Mouse (Mus musculus) midbrain, embryonic 15.5 days (tissue): ENCODE measurements around the gene Slc18b1. TPM values are rescaled to one million over a fixed set of nuclear protein-coding genes. Genes with fewer than 3 reads are reported as not detected.
"Not testable (repeated sequence)": the region's sequence is repeated elsewhere in the genome, so short reads cannot be mapped to it uniquely, and the experiment has no call there.

Source experiments
- ATAC-seq: fragments of 200-750 bp; cut with Nextera tagmentation; replicated peaks from 2 replicates; pipeline ENCODE4 v1.8.0; 2017; ENCODE audit warnings: moderate TSS enrichment
- H3K27ac ChIP-seq: fragments of 300-500 bp; sonication (generic); 2 replicates; pipeline ENCODE4 v1.5.1; 2015; ENCODE audit warnings: mild to moderate bottlenecking, inconsistent platforms
- H3K27me3 ChIP-seq: fragments of 300-500 bp; sonication (generic); replicated peaks from 2 replicates; pipeline ENCODE4 v1.6.1; 2015; ENCODE audit warnings: inconsistent platforms
- H3K36me3 ChIP-seq: fragments of 300-500 bp; sonication (generic); replicated peaks from 2 replicates; pipeline ENCODE4 v1.6.1; 2015; ENCODE audit warnings: inconsistent platforms
- H3K4me1 ChIP-seq: fragments of 300-500 bp; sonication (generic); 2 replicates; pipeline ENCODE4 v1.6.1; 2015; ENCODE audit warnings: inconsistent platforms
- H3K4me2 ChIP-seq: fragments of 300-500 bp; sonication (generic); 2 replicates; pipeline ENCODE4 v1.6.1; 2015; ENCODE audit warnings: inconsistent platforms, mild to moderate bottlenecking, moderate library complexity
- H3K4me3 ChIP-seq: fragments of 300-500 bp; sonication (generic); 2 replicates; pipeline ENCODE4 v1.5.1; 2015; ENCODE audit warnings: mild to moderate bottlenecking, inconsistent platforms
- H3K9ac ChIP-seq: fragments of 300-500 bp; sonication (generic); 2 replicates; pipeline ENCODE4 v1.6.1; 2015; ENCODE audit warnings: mild to moderate bottlenecking, inconsistent platforms
- H3K9me3 ChIP-seq: fragments of 300-500 bp; sonication (generic); 2 replicates; pipeline ENCODE4 v1.6.1; 2016; ENCODE audit warnings: inconsistent platforms
- WGBS: fragments of 180-500 bp; shearing (Covaris S2); methylation state at CpG from one replicate; pipeline ENCODE4 v1.1.7; 2015; ENCODE audit warnings: mixed read lengths; 5-methylcytosine and 5-hydroxymethylcytosine counted together
- polyA plus RNA-seq: library from polyadenylated mRNA; unstranded; fragments of >200 nt; fragmentation: Nextera tagmentation; extraction: Ambion mirVana; gene quantifications from 2 replicates; pipeline ENCODE4 v1.2.1, GENCODE M21; 2015

Slc18b1 gene
- 15.4 and 16.6 TPM in 2 replicates for polyA plus RNA-seq

DNA sequence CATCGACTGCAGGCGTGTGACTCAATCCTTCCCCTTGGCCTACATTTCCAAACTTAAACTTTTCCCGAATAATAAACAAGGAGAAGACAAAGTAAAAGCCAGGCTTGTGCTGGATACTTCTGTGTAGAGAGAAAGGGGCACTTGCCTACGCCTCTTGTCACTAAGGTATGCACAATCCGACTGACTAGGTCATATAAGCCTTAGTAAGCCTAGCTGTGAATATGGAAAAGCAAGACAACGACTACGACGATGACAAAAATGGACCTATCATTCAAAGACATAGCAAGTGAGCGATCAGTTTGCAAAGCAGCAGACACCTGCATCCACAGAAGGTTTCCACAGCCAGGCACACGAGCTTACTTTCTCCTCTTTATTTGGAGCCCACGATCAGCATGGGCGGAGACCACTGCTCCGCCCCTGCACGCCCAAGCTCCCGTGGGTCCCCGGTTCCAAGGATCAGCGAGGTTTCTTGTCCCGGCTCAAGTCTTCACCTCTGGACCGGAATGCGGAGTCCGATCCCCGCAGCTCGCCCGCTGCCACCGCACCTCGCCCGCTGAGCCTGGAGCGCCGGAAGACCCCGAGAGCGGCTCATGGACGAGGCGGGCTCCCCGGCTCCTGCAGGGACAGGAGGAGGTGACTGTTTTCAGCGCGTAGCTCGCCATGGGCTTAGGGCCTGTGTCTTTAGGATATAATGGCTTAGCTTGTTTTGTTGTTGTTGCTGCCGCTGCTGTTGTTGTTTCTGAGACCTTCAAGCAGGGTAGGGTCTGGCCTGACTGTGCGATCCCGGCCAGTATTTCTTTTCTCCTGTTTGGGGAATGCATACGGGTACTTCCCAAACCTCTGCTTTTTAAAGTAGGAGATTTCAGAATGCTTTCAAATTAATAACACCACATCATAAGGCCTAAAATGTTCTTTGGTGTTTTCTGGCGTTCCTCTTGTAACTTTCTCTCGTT, at the start of gene Slc18b1:
Slc18b1 (plus strand) TSS at position 436 of the 953 bp plus-strand sequence.
- 2% methylated on average over 43 of the region's 43 CpGs for WGBS
- ATAC-seq: peak; percentile 90

DNA sequence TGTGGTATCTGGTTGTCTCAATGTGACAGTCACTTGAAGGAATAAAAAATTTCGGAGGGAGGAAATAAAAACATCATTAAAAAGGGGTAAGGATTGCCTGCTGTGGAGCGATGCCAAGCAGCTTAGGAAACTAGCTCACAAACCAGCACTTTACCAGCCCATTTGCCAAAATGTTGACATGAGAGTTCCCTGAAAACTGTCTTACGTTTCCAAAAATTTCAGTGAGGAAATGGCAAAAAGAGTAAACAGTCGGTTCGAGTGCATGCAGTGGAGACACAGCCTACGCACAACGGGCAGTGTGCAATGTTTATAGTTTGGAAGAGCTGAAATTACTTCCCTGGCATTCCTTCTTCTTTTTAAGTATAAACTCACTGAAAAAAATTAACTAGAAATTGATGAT, 42.6 kb upstream of the Slc18b1 start:
- H3K4me1 ChIP-seq: no peaks in the 10 kb centered on the region
- H3K27me3 ChIP-seq: no peaks in the 10 kb centered on the region
- no peaks in the 10 kb centered on the region for H3K9me3 ChIP-seq
- H3K4me2 ChIP-seq: no peak overlapping the region
- H3K27ac ChIP-seq: no peak overlapping the region
- no peak overlapping the region for H3K9ac ChIP-seq
- no peak for ATAC-seq
- H3K4me3 ChIP-seq: no peak overlapping the region
- H3K36me3 ChIP-seq: no peaks in the 10 kb centered on the region
- WGBS: 85% methylated on average over 7 of the region's 7 CpGs

More for the DNA sequence above, at the start of gene Slc18b1:
- Histone ChIP-seq H3K27ac (peak within 1 kb of the TSS; percentile 74), H3K4me1 (peaks cover 12% of the 10 kb centered on the region), H3K27me3 (no peaks in the 10 kb centered on the region), H3K9ac (peak within 1 kb of the TSS; percentile 63), H3K4me2 (peak within 1 kb of the TSS; percentile 62), H3K36me3 (0 out of 2 replicates have a peak, but pooled peaks cover 3% of the 10 kb centered on the region), H3K4me3 (peak within 1 kb of the TSS; percentile 67), H3K9me3 (no peaks in the 10 kb centered on the region)

- 32% methylated on average over 5 of the region's 5 CpGs for whole genome bisulfite sequencing
- H3K9me3 ChIP-seq: no peaks in the 10 kb centered on the region
- peak; percentile 73 for ATAC-seq
- H3K4me2 ChIP-seq: no peak overlapping the region
- H3K36me3 ChIP-seq: peaks cover 12% of the 10 kb centered on the region; the same call in 1 of the 2 replicates
- no peaks in the 10 kb centered on the region for H3K4me1 ChIP-seq
- no peak overlapping the region for H3K9ac ChIP-seq
- H3K27ac ChIP-seq: no peak overlapping the region
- no peak overlapping the region for H3K4me3 ChIP-seq
- H3K27me3 ChIP-seq: no peaks in the 10 kb centered on the region
Observed at GRCm38 (mm10) chr10:23777288-23777945, 19.4 kb upstream of the Slc18b1 start.

DNA sequence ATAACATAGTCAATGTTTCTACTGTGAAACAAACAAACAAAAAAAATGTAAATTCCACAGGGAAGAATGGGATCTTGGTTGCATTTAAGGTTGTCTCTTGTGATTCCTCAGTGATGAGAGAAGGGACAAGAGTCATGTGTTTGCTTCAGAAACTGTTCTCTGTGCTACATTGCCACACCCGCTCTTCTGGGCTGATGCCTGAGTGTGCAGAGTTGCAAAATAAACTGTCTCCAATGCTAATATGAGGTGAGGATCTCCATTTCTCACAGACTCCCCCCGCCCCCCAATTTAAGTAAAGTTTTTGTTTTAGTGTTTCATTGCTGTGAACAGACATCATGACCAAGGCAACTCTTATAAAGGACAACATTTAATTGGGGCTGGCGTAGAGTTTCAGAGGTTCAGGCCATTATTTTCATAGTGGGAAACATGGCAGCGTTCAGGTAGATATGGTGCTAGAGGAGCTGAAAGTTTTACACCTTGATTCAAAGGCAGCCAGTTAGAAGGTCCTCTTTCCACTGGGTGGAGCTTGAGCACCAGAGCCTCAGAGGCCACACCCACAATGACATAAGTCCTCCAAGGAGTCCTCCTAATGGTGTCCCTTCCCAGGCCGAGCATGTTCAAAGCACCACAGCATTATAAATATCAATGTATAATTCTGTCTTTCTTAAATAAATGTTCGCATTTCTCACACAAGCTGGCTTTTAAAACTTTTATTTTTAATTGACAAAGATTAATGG, 16.1 kb upstream of the Slc18b1 start:
- no peak overlapping the region for H3K4me2 ChIP-seq
- WGBS: 87% methylated on average over 6 of the region's 6 CpGs
- H3K9me3 ChIP-seq: no peaks in the 10 kb centered on the region
- no peak overlapping the region for H3K4me3 ChIP-seq
- no peak for ATAC-seq
- H3K4me1 ChIP-seq: peaks cover 14% of the 10 kb centered on the region
- H3K27me3 ChIP-seq: no peaks in the 10 kb centered on the region
- no peak overlapping the region for H3K9ac ChIP-seq
- H3K36me3 ChIP-seq: peaks cover 38% of the 10 kb centered on the region; the same call in 1 of the 2 replicates
- H3K27ac ChIP-seq: no peak overlapping the region

DNA sequence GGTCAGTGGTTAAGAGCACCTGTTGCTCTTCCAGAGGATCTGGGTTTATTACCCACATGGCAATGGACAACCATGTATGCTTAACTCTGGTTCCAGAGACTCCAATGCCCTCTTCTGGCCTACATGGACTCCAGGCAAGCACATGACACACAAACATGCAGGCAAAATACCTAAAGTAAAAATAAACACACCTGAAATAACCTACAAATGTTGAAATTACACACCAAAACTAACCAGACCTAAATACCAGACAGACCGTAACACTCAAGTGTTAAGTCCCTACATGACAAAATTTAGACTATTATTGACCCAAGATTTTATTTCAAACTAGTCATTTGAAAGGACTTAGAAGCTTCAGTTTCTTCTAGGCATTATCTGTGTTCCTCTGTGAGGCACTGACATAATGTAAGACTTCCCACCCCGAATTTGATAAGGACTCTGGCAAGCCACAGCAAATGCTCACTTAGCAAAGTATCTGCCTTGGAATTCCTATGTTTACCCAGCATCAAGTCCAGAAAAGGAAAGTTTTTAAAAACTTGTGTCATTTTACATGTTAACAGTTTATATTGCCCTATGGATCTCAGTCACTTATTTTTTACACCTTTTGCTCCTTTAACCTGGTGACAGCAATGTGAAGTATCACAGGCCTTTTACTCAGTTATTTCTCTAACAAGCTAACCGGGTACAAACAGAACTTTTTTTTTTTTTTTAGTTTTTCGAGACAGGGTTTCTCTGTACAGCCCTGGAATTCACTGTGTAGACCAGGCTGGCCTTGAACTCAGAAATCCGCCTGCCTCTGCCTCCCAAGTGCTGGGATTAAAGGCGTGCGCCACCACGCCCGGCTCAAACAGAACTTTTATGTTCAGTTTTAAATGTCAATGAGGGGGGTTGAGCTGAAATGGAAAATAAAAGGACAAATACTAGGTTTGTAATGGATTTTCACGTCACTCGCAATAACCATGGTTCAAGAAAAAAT, 14.7 kb upstream of the Slc18b1 start:
- Histone ChIP-seq H3K9me3 (no peaks in the 10 kb centered on the region), H3K9ac (no peak overlapping the region), H3K36me3 (peaks cover 38% of the 10 kb centered on the region; the same call in 1 of the 2 replicates), H3K4me2 (no peak overlapping the region), H3K4me1 (peaks cover 21% of the 10 kb centered on the region), H3K4me3 (no peak overlapping the region), H3K27ac (no peak overlapping the region), H3K27me3 (no peaks in the 10 kb centered on the region)
- no peak for ATAC-seq
- 87% methylated on average over 11 of the region's 11 CpGs for WGBS

GRCm38 (mm10) chr10:23782855-23783492, 13.8 kb upstream of the Slc18b1 start:
- Histone ChIP-seq H3K27ac (peak overlapping the region; percentile 7; the same call in 1 of the 2 replicates), H3K4me2 (no peak overlapping the region), H3K36me3 (peaks cover 38% of the 10 kb centered on the region; the same call in 1 of the 2 replicates), H3K9ac (no peak overlapping the region), H3K9me3 (no peaks in the 10 kb centered on the region), H3K4me1 (peaks cover 23% of the 10 kb centered on the region), H3K27me3 (no peaks in the 10 kb centered on the region), H3K4me3 (no peak overlapping the region)
- no peak for ATAC-seq
- 27% methylated on average over 2 of the region's 2 CpGs for WGBS

DNA sequence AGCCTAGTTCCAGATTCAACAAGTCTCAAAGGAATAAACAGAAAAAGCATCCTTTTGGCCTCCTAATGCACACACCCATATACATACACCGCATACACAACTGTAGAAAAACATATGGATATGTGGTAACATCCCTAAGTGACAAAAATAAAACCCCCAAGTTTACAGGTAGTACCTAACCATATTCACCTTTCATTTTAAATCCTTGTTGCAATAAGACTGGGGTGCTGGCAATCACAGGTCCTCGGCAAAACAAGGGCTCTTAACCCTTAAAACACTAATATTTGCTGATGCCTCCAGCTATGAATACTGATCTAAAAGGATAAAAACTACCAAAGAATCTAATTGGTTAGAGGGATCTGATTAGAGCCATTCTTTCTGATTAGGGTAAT, 13.3 kb upstream of the Slc18b1 start:
- ATAC-seq: no peak
- H3K27ac ChIP-seq: no peak overlapping the region
- no peak overlapping the region for H3K4me2 ChIP-seq
- H3K9me3 ChIP-seq: no peaks in the 10 kb centered on the region
- H3K9ac ChIP-seq: no peak overlapping the region
- H3K4me3 ChIP-seq: no peak overlapping the region
- WGBS: 26% methylated on average over 2 of the region's 2 CpGs
- H3K27me3 ChIP-seq: no peaks in the 10 kb centered on the region
- H3K36me3 ChIP-seq: peaks cover 38% of the 10 kb centered on the region; the same call in 1 of the 2 replicates
- H3K4me1 ChIP-seq: peaks cover 28% of the 10 kb centered on the region

DNA sequence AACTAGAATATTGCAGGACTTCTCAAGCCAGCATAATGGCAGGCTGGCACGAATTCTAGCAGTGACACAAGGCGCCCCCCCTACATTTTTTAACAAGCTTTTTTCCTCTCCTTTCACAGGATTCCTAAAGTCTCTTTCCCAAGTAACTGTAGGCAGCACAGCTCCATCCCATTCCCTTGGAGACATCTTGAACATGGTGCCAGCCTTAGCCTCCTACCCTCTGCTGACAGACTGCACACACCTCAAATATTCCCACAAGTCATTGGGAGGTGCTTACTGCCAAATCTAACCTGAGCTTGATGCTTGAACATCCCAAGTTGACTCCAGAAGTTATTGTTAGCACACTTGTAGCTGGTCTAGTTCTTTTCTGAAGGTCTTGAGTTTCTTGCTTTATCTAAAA, 12.7 kb upstream of the Slc18b1 start:
- Histone ChIP-seq H3K36me3 (peaks cover 36% of the 10 kb centered on the region; the same call in 1 of the 2 replicates), H3K27me3 (no peaks in the 10 kb centered on the region), H3K4me1 (peaks cover 30% of the 10 kb centered on the region), H3K4me3 (no peak overlapping the region), H3K4me2 (no peak overlapping the region), H3K27ac (no peak overlapping the region), H3K9me3 (no peaks in the 10 kb centered on the region), H3K9ac (no peak overlapping the region)
- 37% methylated on average over 2 of the region's 2 CpGs for WGBS
- ATAC-seq: no peak

DNA sequence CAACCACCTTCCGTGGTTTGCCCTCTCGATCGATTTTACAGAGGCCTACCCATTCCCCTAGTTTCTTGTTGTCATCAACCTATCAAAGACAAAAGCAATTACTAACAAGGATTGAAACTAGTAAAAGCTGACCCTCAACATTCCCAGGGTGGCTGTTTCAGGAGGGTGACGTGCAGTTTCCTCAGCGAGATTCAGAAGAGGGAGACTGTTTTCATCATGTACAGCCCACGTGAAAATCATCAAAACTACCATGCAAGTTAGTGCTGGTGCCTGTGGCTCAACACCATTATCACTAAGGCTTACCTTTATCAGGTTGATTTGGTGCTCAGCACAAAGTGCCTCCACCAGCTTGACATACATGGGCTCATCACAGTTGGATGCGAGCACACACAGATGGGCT, 11.2 kb upstream of the Slc18b1 start:
- ATAC-seq, H3K27ac ChIP-seq, H3K27me3 ChIP-seq, H3K9me3 ChIP-seq: not testable (repeated sequence)
- Histone ChIP-seq H3K4me2 (peak overlapping the region; percentile 70), H3K9ac (peak overlapping the region; percentile 96), H3K4me3 (peak overlapping the region; percentile 80), H3K4me1 (peaks cover 30% of the 10 kb centered on the region), H3K36me3 (peaks cover 34% of the 10 kb centered on the region; the same call in 1 of the 2 replicates)
- WGBS: 42% methylated on average over 7 of the region's 7 CpGs

- no peak overlapping the region for H3K27ac ChIP-seq
- WGBS: 1% methylated on average over 4 of the region's 4 CpGs
- H3K4me1 ChIP-seq: peaks cover 30% of the 10 kb centered on the region
- peaks cover 30% of the 10 kb centered on the region; the same call in 1 of the 2 replicates for H3K36me3 ChIP-seq
- ATAC-seq: no peak
- H3K4me2 ChIP-seq: peak overlapping the region; percentile 70
- no peaks in the 10 kb centered on the region for H3K9me3 ChIP-seq
- no peaks in the 10 kb centered on the region for H3K27me3 ChIP-seq
- peak overlapping the region; percentile 80 for H3K4me3 ChIP-seq
- H3K9ac ChIP-seq: peak overlapping the region; percentile 96
Observed at GRCm38 (mm10) chr10:23786040-23786439, 10.7 kb upstream of the Slc18b1 start.
